Mouse (Mus musculus): ENCODE measurements at regions not wholly inside any gene's neighbourhood (a gene's known extent, or its start where the extent isn't known, plus 50 kb on each side); places are given as distances from the start of the nearest gene placed in this dataset.

DNA sequence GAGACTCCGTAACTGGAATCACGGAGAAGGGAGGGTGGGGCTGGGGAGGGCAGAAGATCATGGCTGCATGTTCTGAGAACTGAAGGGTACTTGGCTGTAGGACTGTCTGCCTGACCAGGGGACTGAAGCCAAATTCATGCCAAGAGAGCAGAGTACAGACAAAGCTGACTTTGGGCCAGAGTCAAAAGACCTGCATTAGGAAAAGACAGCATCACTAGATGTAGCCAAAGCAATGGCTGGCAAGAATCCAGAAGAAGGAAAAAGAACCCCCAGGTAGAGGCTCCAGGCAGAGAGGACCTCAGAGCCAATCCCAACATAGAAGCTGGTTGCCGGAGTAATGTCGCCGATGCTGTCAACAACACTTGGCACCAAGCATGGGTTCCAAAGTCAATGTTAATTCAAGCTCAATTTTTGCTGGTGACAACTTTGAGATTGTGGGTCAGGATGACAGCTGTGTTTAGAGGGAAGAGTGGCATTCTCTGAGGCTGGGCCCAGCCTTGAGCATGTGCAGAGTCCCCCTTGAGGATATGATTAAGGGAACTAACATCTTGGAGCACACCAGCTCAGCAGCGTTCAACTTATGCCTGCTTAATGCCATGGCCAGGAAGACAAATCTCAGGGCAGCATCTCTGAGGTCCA lies 124.7 kb downstream of the Erv3 start:
- no peak for DNase-seq

DNA sequence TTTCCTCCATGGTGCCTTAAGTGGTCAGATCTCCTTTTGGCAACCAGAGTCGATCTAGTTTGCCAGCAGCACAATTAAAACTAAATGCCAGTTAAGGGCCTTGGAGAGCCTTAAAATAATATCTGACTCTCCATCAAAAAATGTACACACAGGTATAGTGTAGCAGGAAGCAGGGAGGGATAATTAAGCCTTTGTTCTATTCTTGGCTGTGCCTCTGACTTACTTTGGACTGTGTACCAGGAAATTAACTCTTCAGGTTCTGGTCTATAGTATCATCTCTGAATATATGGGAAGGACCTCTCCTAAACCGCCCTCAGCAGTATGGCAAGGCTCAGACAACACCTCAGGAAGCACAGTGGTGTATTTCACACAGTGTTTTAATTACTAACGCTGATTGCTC lies 133.0 kb downstream of the Erv3 start:
- no peak for DNase-seq

DNA sequence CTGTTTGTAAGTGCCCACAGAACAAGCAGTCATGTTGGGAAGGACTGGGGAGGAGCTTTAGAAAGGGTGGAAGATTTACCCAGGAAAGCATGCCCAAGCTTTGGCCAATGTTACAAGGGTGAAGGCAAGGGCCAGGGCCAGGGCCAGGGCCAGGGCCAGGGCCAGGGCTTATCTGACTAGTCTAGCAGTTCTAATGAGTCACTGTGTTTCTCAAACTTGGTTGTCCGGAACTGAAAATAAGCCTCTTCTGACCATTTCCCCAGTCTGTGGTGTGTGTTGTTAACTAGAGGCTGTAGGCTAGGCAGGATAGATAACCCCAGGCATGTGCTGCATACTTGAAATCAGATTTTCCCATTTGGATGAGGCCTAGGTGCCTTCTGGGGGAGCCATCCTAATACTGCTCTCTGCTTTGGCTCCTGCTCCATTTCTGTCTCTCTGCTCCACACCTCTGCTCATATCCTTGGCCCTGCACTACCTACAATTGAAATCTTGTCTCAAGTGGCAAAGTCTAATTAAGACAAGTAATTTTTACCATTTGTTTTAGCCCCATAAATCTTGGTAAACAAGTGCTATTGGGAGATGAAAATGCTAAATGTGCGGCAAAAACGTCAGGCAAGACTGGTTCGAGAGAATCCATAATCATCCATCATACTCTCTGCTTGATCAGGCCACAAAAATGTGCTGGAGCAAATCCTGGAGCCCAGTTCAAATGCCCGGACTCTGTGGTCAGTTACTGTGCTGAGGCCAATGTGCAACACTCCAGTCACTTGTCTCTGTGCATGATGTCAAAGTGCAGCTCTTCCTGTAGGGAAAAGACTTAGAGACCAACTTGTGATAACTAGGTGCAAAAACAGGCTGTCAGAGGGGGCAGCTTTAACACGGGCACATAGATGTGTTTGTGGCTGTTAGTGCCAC lies 137.7 kb downstream of the Erv3 start:
- peak; percentile 50 for DNase-seq

DNA sequence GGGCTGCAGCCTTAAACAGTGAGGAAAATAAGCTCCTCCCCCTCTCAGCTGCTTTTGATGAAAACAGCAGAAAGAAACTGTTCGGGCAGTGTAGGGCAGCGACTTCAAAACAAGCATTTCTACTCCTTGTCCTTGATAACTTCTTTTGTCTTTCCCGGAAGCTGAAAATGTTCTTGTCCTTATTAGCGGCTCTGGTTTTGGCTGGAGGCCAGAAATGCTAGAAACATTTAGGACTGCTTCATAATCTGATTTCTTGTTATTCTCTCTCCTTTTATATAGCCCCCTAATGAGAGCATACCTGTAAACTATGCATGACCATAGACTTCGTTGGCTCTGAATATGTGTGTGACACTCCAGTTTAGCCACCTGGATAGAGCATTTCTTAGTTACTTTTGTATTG lies 142.0 kb downstream of the Erv3 start:
- DNase-seq = no peak

DNA sequence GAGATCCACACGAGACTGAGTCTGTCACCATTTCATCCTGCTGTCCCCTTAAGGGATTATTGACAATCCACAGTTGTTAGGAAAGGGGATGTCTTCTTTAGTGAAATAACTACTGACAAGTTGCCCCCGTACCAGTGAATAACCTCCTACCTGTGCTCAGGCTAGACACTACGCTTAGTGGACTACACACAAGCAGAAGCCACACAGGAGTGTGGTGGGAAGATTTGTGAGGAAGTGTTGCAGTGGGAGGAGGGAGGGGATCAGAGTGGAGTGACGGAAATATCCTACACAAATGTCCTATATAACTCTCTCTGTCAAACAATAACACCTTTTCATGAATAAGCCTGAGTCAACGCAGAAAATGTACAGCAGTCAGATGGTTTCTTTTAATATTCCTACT lies 142.7 kb downstream of the Erv3 start:
- no peak for DNase-seq

DNA sequence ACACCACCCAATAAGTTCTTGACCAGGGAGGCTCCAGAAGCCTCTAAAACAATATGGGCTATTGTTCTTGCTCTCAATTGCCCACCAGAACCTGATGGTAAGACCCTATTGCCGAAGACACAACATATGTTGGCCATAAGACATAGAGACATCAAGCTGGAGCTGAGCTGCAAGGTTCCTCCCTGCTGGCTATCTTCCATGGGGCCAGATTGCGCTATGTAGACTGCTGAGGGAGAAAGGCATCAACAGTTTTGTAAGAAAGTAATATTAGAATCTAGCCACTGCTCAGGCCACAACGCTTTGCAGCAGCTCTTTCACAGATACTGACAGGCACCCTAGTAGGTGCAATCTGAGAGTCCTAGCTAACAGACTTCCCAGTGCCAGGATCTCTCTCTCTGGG lies 144.2 kb downstream of the Erv3 start:
- DNase-seq = no peak

DNA sequence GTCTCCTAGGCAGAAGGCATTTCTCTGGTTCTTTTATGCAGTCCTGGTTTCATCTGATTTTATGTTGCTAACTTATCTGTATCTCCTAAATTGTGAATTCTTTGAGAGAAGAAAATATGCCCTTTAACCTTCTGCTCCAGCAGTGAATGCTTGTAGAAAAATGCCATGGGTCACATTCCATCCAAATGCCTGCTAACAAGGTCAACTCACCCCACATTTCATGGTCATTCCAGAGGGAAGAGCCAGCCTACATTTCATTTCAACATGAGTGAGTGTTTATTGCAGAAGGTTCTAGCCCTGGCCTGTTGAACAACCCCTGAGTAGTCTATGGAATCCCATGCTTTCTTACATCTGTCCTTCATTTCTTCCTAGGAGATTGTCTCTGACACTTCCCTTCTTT lies 147.7 kb downstream of the Erv3 start:
- peak; percentile 23 for DNase-seq

DNA sequence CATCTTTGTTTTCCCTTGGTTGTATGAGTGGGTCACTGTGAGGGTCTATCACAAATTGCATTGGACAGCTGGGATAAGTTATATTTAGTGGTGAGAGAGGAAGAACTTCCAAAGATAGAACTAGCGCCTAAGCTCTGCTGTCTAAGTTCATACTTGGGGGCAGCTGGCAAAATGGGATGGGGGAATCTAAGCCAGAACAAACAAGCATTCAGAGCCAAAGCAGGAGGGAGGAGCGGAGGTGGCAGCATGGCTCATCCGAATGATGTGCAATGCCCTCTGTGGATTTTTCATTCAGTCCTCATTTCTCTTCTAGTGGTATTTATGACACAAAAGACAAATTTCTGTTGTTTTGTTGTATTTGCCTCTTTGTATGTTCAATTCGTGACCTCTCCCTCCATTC lies 144.5 kb upstream of the Adra1d start:
- no peak for DNase-seq

DNA sequence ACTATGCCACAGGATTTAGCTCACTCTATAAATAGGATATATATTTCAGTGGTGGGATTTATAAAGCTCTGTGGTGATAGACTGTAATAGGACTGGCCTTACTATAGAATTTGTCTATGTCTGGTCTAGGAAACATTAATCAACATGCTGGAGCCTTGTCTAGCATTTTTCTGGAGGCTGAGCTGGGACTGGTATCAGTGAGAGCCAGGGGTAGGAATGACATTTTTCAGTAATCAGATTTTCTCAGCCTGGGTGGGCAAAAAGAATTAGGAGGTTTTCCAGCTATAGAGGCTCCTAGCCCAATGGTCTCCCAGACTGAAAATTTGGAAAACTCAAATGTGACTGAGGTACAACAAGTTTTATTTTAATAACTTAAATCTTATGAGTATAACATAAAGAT lies 142.3 kb upstream of the Adra1d start:
- no peak for DNase-seq

DNA sequence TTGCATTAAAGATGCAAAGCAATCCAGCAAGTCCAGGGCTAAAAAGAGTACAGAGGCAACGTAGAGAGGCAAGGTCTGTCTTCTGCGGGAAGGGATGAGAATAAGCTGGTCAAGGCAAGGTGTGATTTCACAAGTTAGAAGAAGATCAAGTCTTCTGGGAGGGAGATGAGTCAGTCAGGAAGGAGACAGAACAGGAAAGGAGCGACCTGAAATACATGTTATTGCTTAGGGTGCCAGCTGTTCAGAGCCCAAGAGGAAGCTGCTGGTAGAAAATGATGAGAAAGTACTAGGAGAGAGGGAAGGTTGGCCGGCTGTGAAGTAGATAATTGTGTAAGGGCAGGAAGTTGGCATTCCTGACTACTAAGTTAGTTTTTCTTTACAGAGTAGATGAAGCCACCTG lies 140.1 kb upstream of the Adra1d start:
- no peak for DNase-seq

DNA sequence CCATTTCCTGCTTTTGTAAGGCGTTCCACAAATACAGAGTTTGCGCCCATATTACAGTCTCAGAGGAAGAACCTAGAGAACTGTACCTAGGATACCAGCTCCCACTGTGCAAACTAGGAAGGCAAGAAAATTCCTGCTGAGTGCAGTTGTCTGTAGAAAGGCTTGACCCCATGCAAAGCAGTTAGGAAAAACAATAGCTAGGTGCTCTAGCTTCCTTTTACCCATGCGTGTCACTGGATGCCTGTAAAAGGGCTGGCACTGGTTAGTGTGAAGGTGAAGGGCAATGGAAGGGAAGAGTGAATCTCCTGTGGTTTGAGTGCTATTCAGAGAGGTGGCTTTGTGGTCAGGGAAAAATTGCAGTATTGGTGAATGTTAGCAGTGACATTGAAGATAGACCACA lies 137.7 kb upstream of the Adra1d start:
- no peak for DNase-seq

DNA sequence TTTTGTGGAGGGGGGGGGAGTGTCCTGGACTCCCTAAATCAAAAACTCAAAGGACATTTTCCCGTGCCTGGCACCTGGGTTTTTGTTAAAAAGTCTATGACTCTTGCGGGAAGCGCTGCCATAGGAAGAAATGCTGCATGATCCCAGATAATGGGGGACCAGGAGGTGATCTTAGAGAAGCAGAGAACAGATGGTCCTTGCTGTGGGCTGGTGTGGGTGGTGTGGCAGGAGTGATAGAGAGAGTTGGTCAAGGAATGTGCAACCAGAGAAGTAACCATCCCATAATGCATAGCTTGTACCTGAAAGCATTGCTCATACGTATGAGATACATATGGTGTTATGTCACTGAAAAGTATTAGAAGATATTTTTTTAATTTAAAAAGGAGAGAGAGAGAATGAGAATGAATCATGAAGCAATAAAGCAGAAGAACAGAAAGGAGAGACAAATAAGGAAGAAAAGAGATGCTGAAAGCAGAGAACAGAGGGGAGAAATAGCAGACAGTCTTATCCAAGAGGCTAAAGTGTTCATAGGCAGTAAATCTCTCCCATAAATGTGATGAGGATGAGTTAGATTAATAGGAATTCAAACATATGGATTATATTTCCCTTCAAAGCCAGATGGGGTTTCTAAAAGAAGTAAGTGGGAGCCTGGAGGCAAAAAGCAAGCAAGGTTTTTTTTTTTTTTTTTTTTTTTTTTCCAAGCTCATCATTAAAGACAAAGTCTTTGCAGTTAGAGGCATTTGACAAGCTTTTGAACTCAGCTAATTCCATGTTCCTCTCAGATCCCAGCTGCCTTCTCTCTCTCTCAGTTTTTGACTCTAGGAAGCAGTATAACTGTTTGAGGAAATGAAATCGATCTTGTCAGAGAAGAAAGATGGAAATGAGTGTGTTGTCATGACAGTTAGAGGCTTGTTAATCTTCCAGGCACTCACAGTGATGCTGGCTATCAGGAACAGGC lies 136.2 kb upstream of the Adra1d start:
- no peak for DNase-seq

DNA sequence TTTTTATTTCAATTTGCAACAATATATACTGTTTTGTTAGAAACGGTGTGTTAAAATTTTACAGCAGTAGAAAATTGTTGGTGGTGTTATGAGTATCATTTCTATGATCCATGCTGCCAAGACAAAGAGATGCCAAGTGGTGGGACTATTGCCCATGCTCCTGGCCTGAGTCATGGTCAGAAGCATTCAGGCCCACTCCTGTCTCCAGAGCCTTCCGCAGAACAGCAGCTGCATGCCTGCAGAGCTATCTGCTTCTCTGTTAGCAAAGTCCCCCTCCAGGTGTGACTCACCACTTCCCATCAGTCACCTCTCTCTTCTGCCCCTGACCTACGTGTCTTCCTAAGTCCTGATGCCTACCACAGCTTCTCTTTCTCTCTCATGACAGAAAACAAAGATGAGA lies 134.2 kb upstream of the Adra1d start:
- peak; percentile 13 for DNase-seq

DNA sequence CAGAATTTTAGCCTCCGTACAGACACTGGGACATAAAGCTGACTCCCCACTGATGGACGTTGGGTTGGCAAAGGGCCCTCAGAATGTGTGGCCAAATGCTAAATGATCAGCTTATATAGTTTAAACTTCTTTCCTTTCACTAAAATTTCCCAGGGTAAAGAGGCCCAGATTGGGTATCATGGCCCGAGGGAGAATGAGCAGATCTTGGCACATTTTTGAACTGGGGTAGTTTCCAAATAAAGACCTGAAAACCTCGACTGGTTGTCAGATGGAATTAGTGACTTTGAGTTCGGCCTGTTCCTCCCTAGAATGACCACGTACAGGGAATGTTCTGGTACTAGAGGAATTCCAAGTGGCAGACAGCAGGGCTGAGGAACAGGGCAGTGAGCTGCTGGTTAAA lies 127.9 kb upstream of the Adra1d start:
- no peak for DNase-seq

DNA sequence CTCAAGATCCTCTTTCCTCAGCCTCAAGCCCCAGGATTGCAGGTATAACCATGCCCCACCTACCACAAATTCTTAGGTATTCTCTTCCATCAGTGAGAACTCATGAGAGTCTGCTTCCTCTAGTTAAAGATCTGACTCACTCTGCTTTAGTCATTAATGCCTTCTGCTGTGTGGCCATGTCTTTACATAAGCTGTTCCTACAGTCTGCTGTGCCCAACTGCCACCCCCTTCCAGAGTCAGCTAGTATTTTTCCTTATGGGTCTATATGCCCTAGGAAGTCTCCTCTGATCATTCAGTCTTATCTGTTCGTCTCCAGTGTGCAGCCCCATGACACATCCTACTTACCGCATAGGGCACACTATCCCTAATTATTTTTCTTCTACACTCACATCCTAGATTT lies 126.2 kb upstream of the Adra1d start:
- no peak for DNase-seq

DNA sequence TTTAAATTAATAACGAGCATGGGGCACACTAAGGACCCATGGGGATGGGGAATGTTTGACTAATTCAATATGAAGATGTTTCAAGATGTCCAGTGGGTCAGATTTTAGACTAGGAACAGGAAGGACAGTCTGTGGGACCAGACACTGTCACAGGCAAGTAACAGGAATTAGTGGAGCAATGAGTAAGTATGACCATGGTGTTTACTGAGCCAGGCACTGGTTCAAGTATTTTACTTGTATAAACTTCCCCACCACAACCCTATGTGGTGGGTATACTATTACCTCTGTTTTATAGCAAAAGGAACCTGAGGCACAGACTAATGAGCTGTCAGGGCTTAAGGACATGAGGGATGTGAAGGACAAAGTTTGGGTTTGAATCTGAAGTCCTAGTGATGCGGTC lies 125.4 kb upstream of the Adra1d start:
- no peak for DNase-seq

DNA sequence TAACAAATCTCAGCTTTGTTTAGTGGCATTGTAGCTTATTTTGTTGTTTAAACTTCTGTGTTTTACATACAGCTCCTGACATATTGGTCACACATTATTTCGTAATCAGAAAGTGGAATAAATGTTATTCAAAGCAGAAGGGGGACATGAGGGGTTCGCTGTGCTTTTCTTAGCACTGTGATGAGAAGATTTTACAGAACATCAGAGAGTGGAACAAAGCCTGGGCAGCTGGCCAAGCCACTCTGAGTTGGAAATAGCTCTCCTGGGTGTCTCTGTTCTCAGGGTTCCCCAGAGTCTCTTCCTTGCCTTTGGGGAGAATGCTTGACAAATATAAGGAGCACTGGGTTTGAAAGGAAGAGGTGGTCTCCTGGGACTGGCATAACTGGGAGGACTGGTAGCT lies 124.7 kb upstream of the Adra1d start:
- no peak for DNase-seq

DNA sequence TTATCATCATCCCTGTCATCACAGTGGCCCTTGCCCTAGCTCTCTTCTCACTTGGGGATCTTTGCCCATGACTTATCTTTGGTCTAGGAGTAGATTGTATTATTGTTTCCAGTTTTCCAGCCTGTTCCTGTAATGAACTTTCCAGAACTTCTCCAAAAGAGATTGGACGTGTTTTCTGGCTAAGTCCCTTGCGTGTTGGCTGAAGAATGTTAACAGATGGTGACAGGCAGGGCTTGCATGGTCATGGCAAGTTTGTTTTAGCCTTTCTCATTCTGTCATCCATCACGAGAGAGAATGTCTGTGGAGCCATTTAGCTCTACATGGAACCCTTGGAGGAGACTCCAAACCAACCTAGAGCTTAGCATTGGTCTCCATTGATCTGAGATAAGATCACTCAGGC lies 123.2 kb upstream of the Adra1d start:
- DNase-seq = no peak

DNA sequence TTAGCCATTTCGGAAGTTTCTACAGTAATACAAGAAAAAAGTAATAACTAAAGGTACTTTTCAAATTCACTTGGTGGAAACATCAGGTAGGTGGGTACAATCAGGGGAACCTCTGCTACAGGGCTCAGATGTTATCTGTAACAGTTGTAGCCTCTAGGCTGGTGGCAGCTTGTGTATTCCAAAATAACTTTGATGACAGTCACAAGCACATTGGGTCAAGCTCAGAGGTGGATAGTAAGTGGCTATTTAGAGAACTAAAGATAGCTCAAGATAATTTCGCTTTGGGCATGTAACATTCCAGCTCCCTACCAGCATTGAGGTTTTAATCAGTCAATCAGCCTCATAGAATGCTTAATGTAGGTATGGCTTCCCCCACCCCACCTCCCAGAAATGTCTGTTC lies 121.7 kb upstream of the Adra1d start:
- no peak for DNase-seq

DNA sequence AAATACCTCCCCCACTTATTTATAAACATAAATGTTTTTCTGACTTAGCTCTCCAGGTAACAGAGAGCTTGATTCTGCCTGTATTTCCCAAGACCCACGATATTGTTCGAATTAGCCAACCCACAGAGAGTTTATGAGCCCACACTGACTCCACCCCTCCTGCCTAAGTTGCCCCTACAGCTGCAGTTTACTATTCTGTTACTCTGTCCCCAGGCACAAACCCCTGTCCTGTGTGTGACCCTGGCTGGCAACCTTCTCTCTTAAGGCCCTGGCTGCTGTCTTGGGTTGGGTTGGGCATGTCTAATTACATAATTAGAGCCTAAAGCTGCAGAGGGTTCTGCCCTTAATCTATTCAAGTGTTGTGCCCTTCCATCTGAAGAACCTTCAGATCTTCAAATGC lies 116.4 kb upstream of the Adra1d start:
- no peak for DNase-seq

DNA sequence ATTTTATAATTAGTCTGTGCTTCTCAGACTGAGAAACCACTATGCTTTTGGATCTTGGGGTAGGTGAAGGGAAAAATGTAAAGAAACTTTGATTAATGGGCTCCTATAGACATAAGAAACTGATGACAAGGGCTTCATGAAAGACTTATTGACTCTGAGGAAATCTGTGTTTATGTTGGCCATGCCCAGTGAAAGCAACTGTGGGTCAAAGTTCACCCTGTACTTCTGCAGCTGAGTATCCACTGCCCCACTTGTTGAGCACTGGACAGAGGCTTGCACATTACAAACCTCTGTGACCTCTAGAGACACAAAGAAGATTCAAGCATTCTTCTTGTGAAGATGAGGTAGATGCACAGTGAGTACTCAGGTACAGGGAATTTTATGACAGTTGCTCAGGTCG lies 114.7 kb upstream of the Adra1d start:
- no peak for DNase-seq

DNA sequence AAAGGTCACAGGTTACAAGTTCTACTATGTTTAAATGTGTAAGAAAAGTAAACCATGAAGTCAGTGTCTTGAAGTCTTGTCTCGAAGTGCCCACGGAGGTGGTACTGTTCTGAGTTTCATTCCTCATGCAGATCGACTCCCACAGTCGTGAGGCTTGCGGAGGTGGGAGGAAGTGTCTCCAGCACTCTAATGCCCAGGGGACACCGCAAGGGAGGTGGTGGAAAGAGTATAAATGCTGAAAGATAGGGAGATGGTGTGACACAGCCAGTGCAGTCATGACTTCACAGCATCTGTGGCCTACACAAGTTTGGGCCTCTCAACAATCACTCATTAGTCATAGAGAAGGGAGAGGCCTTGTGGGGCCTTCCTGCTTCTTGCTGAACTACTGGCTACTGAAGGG lies 112.8 kb upstream of the Adra1d start:
- DNase-seq = no peak

DNA sequence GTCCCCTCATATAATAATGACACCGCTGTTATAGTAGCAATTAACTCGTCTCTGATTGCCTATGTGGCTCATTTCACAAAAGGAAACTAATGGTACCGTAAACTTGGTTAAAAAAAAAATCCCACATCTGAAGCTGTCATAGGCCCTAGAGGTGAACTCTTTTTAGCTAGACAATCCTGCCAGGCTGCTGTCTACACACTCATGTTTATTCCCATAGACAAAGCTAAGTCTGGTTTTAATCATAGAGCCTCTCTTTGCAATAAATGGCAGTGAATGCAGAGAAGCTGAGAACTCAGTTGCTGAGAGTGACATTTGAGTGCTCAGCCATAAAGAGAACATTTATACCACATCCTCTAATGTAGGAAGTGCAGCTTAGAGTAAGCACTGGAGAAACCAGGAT lies 111.3 kb upstream of the Adra1d start:
- no peak for DNase-seq
